Mouse (Mus musculus): ENCODE data around the gene Nectin4. TPM values are rescaled to one million over a fixed set of nuclear protein-coding genes. Genes with fewer than 3 reads are reported as not detected.

Gene Nectin4
- polyA plus RNA-seq (2017; shearing (Covaris generic)) = not detected

DNA sequence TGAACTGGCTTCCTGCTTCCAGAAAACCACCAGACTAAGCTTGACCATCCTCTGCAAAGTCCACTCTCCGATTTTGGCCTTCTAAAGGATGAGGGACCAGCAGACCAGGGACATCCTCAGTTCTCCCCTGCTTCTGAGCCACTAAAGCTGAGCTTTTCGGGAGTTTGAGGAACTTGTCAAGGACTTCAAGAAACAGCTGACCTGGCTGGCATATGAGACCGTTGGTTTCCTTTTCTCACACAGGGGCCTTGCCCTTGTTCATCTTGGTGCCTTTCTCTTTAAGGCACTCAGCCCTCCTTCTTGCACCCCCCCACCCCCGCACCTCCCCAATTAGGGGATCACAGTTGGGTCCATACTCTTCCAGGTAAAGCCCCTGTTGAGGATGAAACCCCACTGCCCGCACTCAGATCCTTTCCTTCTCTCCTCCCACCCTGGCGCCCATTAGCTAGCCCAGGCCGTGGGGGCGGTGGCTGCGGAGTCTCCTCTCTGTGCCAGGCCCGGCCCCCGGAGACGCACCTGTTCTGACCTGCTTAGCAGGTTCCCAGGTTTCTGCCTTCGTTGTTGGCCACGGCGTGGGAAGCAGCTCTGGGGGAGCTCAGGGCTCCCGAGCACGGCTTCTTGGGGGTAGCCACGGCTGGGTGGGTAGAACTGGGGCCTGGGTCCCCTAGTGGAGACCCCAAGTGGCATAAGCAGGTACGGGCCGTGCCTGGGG lies at the start of gene Nectin4:
Gene Nectin4 (plus strand): TSS at position 255 of the 712 bp plus-strand sequence.

DNA sequence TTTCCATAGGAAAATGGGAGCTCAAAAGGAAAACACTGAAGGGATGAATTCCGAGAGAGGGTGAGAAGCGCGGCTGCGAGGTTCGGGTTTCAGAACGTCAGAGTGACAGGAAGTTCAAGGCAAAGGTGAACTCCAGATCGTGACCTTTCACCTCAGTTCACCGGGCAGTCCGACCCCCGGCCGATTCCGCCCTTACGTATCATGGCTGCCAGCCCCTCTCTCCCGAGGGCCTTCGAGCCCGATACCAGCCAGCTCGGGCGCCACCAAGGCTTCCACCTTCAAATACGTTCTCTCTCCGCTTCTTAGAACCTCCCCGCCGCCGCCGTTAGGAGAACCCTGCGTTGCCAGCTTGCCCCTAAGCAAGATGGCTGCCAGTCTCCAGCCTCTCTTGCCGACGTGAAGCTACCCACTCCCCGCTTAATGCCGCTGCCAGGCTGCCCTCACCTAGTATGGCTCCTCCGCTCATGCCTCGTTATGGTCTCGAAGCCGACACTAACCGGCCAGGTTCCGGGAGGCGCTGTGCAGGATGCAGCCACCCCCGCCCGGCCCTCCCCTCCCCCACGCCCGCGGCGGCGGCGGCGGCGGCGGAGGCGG lies 41.0 kb upstream of the Nectin4 start, which contains the start of gene Dedd:
Gene Dedd (plus strand): TSS at position 307 of the 594 bp plus-strand sequence.

DNA sequence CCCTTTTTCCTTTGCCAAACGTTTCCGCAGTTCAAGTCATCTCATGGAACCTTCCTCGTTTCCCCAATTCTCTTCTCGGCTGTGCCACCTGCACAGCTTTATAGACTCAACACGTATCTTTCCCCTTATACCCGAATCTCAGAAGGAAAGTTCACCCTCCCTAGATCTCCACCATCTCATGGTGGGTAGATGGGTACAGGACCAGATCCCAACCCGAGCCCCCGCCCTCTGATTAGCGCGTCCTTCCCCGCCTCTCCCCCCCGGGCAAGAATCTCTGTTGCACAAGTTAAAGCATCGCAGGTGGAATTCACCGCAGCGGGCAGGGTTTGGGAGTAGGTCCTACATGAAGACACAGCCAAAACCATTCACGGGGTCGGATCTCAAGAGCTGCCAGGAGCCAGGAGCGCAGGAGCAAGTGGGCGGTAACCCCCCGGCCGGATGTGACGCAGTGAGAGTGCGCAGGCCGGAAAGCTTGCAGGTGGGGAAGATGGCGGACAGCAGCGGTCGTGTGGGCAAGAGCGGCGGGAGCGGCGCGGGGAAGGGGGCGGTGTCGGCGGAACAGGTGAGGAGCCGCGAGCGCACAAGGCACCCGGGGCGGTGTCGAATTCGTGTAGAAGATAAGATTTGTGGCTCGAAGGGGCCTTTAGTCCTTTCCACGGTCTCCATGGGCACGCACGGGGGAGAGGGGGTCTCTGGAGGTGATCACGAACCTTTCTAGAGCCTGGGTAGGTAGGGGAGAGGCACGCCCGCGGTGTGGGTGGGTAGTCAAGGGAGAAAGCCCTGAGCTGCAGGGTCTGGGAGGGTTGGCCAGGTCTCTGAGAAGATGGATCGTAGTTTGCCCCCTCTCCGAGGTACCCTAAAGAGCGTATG lies 24.4 kb upstream of the Nectin4 start, which contains the start of the genes Nit1 and Pfdn2:
Gene Nit1 (minus strand): TSS at position 422 of the 870 bp plus-strand sequence.
Gene Pfdn2 (plus strand): TSS at position 446 of the 870 bp plus-strand sequence.

DNA sequence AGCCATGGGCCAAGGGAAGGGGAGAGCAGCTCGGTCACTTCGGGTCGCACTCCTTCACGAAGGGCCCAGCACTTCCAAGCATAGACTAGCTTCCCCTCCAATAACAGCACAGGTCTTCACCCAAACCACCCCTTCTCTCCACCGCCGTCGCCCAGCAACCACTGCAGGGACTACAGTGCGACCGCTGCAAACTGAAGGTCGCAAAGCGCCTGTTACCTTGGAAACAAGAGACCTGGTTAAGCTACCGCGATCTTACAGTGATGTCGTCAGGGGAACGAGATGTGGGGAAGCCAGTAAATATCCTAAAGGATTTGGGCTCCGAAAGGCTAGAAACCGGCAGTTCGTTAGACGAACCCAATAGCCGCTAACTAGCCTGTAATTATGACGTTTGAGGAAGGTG lies 9.2 kb upstream of the Nectin4 start, which contains the start of gene Klhdc9:
Gene Klhdc9 (minus strand): TSS at position 143 of the 400 bp plus-strand sequence.

DNA sequence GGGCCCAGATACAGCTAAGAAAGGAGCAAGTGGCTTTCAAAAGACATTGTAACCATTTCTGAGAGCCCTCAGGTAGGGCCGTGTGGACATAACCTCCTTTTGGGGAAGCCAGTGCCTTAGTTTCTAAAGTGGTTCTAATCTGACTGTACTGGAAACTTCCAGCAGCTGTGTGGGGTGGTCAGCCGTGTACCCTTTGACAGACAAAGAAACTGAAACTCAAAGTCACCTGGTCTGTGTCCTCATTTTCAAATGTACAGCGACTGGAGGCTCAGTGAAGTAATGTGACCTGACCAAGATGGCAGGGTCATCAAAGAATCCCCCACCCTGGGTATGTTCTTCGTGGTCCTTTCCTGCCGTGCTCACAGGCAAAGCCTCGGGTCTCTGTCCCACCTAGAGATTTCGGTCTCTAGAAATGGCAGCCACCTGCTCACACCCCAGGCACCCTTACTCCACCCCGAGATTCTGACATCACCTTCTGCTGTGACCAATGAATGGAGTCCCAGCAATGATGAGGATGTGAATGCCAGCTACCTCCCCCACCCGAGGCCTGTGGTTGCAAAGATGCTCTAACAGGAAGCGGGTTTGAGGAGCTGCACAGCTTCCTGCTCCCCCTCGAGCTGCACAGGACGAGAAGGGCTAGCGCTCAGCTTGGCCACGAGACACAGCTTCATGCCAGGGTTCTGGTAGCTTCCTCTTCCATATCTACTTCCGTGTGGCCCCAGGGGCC lies 18.6 kb downstream of the Nectin4 start, which contains the start of gene Arhgap30:
Gene Arhgap30 (plus strand): TSS at position 579 of the 727 bp plus-strand sequence.

DNA sequence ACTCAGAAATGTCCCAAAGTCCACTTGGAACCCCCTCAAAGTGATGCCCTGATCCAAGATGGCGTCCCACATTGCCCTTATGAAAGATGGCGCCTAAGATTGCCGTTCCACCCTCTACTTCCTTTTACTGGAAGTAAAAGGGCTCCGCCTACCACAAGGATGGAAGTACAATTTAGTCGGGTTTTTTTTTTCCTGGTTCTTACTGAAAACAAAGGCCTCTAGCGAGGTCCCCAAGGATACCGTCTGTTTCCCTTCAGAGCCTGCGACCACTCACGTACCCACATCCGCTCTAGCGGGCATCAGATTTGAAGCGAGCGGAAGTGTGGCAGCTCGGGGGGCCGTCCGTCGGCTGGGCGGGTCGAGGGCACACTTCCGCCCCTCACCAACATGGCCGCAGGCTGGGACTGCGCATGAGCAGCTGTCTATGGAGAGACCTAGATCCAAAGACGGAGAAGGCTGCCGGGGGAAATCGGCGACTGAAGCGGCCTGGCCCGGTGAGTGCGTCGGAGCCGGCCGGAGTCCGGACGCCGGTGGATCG lies 41.1 kb downstream of the Nectin4 start, which contains the start of gene Usf1:
Gene Usf1 (plus strand): TSS at position 367 of the 538 bp plus-strand sequence.

DNA sequence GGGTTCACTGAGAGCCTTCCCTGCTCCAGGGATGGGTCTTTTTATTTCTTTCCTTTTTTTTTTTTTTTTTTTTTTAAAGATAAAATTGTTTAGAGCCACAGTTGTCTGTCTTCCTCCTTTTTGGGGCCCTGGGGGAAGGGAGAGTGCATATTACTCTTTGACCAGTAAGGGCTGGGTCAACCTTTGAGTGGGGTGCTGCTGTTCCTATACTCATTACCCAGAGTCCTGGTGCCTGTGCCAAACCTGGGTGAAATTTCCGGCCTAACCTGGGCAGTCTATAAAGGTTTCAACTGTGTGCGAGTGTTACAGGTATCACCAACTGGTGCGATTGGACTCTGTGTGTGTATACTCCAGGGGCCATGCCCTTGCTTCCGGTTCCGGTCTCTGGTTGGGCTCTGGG lies 48.8 kb downstream of the Nectin4 start, which contains the start of gene Tstd1:
Gene Tstd1 (plus strand): TSS at position 213 of the 400 bp plus-strand sequence.

DNA sequence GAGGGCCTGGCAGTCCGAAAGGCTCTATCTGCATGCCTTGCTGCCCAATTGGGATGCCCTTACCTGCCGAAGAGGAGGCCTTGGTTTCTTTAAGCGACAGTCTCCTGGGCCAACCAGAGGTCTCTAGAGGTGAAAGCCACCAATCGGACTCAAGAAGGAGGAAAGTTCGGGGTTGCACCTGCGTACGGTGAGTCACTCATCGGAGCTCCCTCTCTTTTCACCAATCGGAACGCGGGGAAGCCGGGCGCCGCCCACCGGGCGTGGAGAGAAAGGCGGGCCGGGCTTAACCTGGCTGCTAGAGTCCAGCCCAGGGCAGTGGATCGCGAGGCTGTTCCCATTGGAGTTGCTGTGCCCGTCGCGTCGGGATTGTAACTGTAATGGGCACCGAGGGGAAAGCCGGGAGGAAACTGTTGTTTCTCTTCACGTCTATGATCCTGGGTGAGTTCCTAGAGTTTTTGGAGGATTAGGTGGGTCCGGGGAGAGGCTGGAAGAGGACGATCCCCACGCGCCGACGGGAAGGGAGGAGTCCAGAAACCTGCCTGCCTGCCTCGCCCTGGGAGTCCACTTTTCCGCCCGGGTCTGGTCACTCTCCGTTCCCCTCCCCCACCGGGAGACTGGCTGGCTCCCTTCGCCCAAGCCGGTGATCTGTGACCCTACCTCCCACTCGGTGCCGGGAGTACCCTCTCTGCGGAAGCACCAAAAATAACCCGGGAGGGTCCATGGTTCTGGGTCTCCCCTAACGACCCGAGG lies 67.5 kb downstream of the Nectin4 start, which contains the start of gene F11r:
Gene F11r (plus strand): TSS at position 272 of the 750 bp plus-strand sequence.

Other genes with a start within 250 kb of the Nectin4 start
- gene Sdhc, start 219.5 kb upstream of the Nectin4 start, polyA plus RNA-seq (2017; shearing (Covaris generic)) = 161 TPM
- not detected for gene Mpz, start 219.4 kb upstream of the Nectin4 start, polyA plus RNA-seq (2017; shearing (Covaris generic))
- gene Pcp4l1, start 173.8 kb upstream of the Nectin4 start, polyA plus RNA-seq (2017; shearing (Covaris generic)) = not detected
- gene Nr1i3, start 156.1 kb upstream of the Nectin4 start, polyA plus RNA-seq (2017; shearing (Covaris generic)) = 0.15 TPM
- 40.9 TPM for gene Tomm40l, start 147.6 kb upstream of the Nectin4 start, polyA plus RNA-seq (2017; shearing (Covaris generic))
- 0.79 TPM for gene Apoa2, start 145.0 kb upstream of the Nectin4 start, polyA plus RNA-seq (2017; shearing (Covaris generic))
- 15.8 TPM for gene Fcer1g, start 135.7 kb upstream of the Nectin4 start, polyA plus RNA-seq (2017; shearing (Covaris generic))
- gene Adamts4, start 119.7 kb upstream of the Nectin4 start, polyA plus RNA-seq (2017; shearing (Covaris generic)) = not detected
- gene Ndufs2, start 118.7 kb upstream of the Nectin4 start, polyA plus RNA-seq (2017; shearing (Covaris generic)) = 200 TPM
- gene B4galt3, start 99.8 kb upstream of the Nectin4 start, polyA plus RNA-seq (2017; shearing (Covaris generic)) = 50.4 TPM
- 92.4 TPM for gene Ppox, start 88.9 kb upstream of the Nectin4 start, polyA plus RNA-seq (2017; shearing (Covaris generic))
- 69.0 TPM for gene Usp21, start 82.1 kb upstream of the Nectin4 start, polyA plus RNA-seq (2017; shearing (Covaris generic))
- gene Ufc1, start 75.1 kb upstream of the Nectin4 start, polyA plus RNA-seq (2017; shearing (Covaris generic)) = 61.0 TPM
- gene Dedd, start 41.0 kb upstream of the Nectin4 start, polyA plus RNA-seq (2017; shearing (Covaris generic)) = 44.3 TPM
- gene Nit1, start 24.5 kb upstream of the Nectin4 start, polyA plus RNA-seq (2017; shearing (Covaris generic)) = 57.0 TPM
- 115 TPM for gene Pfdn2, start 24.4 kb upstream of the Nectin4 start, polyA plus RNA-seq (2017; shearing (Covaris generic))
- gene Klhdc9, start 9.3 kb upstream of the Nectin4 start, polyA plus RNA-seq (2017; shearing (Covaris generic)) = not detected
- 270 TPM for gene Arhgap30, start 18.9 kb downstream of the Nectin4 start, polyA plus RNA-seq (2017; shearing (Covaris generic))
- 108 TPM for gene Usf1, start 41.2 kb downstream of the Nectin4 start, polyA plus RNA-seq (2017; shearing (Covaris generic))
- gene Tstd1, start 48.8 kb downstream of the Nectin4 start, polyA plus RNA-seq (2017; shearing (Covaris generic)) = 3.8 TPM
- gene F11r, start 67.4 kb downstream of the Nectin4 start, polyA plus RNA-seq (2017; shearing (Covaris generic)) = 0.52 TPM
- gene Alyref2, start 133.4 kb downstream of the Nectin4 start, polyA plus RNA-seq (2017; shearing (Covaris generic)) = 11.9 TPM
- gene Itln1, start 165.2 kb downstream of the Nectin4 start, polyA plus RNA-seq (2017; shearing (Covaris generic)) = not detected
- 0.46 TPM for gene Cd244a, start 189.1 kb downstream of the Nectin4 start, polyA plus RNA-seq (2017; shearing (Covaris generic))
- 167 TPM for gene Ly9, start 237.3 kb downstream of the Nectin4 start, polyA plus RNA-seq (2017; shearing (Covaris generic))